8 mouse cellular contexts compared by ENCODE assay signal in the genomic region with DNA sequence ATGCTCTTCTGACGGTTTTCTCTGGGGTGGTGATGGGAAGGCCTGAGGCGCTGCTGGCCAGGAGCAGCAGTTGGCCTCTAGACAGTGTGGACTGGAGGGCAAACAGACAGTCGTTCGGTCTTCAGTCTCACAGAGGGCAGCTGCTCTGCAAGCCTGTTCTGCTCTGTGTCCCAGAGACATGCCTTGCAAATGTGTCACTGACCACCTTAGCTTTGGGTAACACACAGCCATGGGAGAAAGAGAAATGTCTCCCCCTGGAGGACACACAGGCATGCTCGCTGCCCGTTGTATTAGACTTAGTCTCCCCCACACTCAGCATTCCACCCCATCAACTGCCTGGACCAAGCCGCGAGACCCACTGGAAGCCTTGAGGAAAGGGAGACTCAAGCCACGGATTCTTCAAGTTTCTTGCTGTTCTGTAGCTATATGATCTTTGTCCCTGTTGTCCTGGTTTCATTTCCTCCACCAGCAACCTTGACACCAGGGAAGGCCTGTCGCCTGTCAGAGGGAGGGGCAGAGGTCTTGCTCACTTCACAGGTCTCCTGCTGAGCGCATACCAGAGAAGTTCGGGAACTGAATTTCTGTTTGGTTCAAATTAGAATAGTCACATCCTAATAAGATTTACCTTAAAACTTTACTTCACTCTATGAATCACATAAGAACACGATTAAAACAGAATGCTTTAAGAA.
DNase-seq lines count a peak whose midpoint lies in the region; ATAC-seq and TF ChIP-seq lines count a peak whose summit lies in the region.

No protein-coding gene starts in this region.

- no peak for TF ChIP-seq POLR2A in limb, embryonic 14.5 days (IDR thresholded peaks at IDR 0.05; ENCODE audit: borderline replicate concordance, extremely low read depth, insufficient read depth, insufficient read length)

- no peak overlapping the region for H3K27ac ChIP-seq in embryonic facial prominence, embryonic 13.5 days
- H3K27ac ChIP-seq in kidney, embryonic 14.5 days (ENCODE audit: low read depth, low read length): peak overlapping the region; percentile 37; the same call in 1 of the 2 replicates
- no peak overlapping the region for H3K27ac ChIP-seq in limb, embryonic 14.5 days (replicated peaks; ENCODE audit: low read depth, low read length)
- H3K27ac ChIP-seq in stomach, embryonic 15.5 days: peak overlapping the region; percentile 88

- peak; percentile 61 for DNase-seq in A20 (ENCODE audit: low read depth, low spot score)
- DNase-seq in adrenal gland, postnatal 36 days: peak; percentile 75 to 84
- DNase-seq in heart, adult 9 months (ENCODE audit: low spot score in 2 of 2): peak; percentile 15 to 31
- DNase-seq in limb, embryonic 14.5 days (ENCODE audit: low spot score): peak; percentile 89
- peak; percentile 53 to 54 for DNase-seq in natural killer cell, adult 2 months (ENCODE audit: low spot score in 2 of 2)

- no peaks in the 10 kb centered on the region for H3K9me3 ChIP-seq in embryonic facial prominence, embryonic 13.5 days
- no peaks in the 10 kb centered on the region for H3K9me3 ChIP-seq in kidney, embryonic 14.5 days (ENCODE audit: control insufficient read depth, low read length)
- H3K9me3 ChIP-seq in limb, embryonic 14.5 days (ENCODE audit: control insufficient read depth, low read length): no peaks in the 10 kb centered on the region
- H3K9me3 ChIP-seq in stomach, embryonic 15.5 days: no peaks in the 10 kb centered on the region

- H3K36me3 ChIP-seq in embryonic facial prominence, embryonic 13.5 days: no peaks in the 10 kb centered on the region
- no peaks in the 10 kb centered on the region for H3K36me3 ChIP-seq in kidney, embryonic 14.5 days (ENCODE audit: control insufficient read depth, insufficient read depth, low read length)
- no peaks in the 10 kb centered on the region for H3K36me3 ChIP-seq in limb, embryonic 14.5 days (ENCODE audit: control insufficient read depth, insufficient read depth, low read length)
- H3K36me3 ChIP-seq in stomach, embryonic 15.5 days: no peaks in the 10 kb centered on the region

- H3K4me1 ChIP-seq in embryonic facial prominence, embryonic 13.5 days: peaks cover 16% of the 10 kb centered on the region
- peaks cover 6% of the 10 kb centered on the region; the same call in 1 of the 2 replicates for H3K4me1 ChIP-seq in kidney, embryonic 14.5 days (ENCODE audit: control insufficient read depth, insufficient read depth, low read length)
- peaks cover 14% of the 10 kb centered on the region for H3K4me1 ChIP-seq in limb, embryonic 14.5 days (ENCODE audit: control insufficient read depth, insufficient read depth, low read length)
- 0 out of 2 replicates have a peak, but pooled peaks cover 6% of the 10 kb centered on the region for H3K4me1 ChIP-seq in stomach, embryonic 15.5 days

- 22% methylated on average over 13 of the region's 13 CpGs for WGBS in embryonic facial prominence, embryonic 13.5 days
- 21% methylated on average over 13 of the region's 13 CpGs for WGBS in kidney, embryonic 14.5 days
- 18% methylated on average over 13 of the region's 13 CpGs for WGBS in limb, embryonic 14.5 days
- 27% methylated on average over 13 of the region's 13 CpGs for WGBS in stomach, embryonic 15.5 days

- peak; percentile 67; the same call in 1 of the 2 replicates for ATAC-seq in embryonic facial prominence, embryonic 13.5 days (ENCODE audit: insufficient number of reproducible peaks, insufficient read depth, low FRiP score, low TSS enrichment, low read depth)
- ATAC-seq in kidney, embryonic 14.5 days (ENCODE audit: low FRiP score, low TSS enrichment): peak; percentile 90
- ATAC-seq in limb, embryonic 14.5 days (ENCODE audit: low FRiP score, low read depth): peak; percentile 86
- peak; percentile 82 for ATAC-seq in stomach, embryonic 15.5 days (ENCODE audit: insufficient read depth, low FRiP score, low read depth)

- H3K9ac ChIP-seq in embryonic facial prominence, embryonic 13.5 days: no peak overlapping the region
- no peak overlapping the region for H3K9ac ChIP-seq in kidney, embryonic 14.5 days (ENCODE audit: low read depth, low read length)
- H3K9ac ChIP-seq in limb, embryonic 14.5 days (ENCODE audit: low read depth, low read length, severe bottlenecking): no peak overlapping the region
- H3K9ac ChIP-seq in stomach, embryonic 15.5 days: no peak overlapping the region

- no peak overlapping the region for H3K4me3 ChIP-seq in embryonic facial prominence, embryonic 13.5 days
- H3K4me3 ChIP-seq in kidney, embryonic 14.5 days (ENCODE audit: low read length): no peak overlapping the region
- no peak overlapping the region for H3K4me3 ChIP-seq in limb, embryonic 14.5 days (replicated peaks; ENCODE audit: low read length)
- no peak overlapping the region for H3K4me3 ChIP-seq in stomach, embryonic 15.5 days (replicated peaks)

- H3K27me3 ChIP-seq in embryonic facial prominence, embryonic 13.5 days: peaks cover 3% of the 10 kb centered on the region; the same call in 1 of the 2 replicates
- H3K27me3 ChIP-seq in kidney, embryonic 14.5 days (ENCODE audit: control insufficient read depth, insufficient read depth, low read length): peaks cover 5% of the 10 kb centered on the region
- no peaks in the 10 kb centered on the region for H3K27me3 ChIP-seq in limb, embryonic 14.5 days (ENCODE audit: control insufficient read depth, insufficient read depth, low read length)
- no peaks in the 10 kb centered on the region for H3K27me3 ChIP-seq in stomach, embryonic 15.5 days (replicated peaks)

- 0 out of 2 replicates have a peak overlapping the region, but pooled peaks have one; percentile 5 for H3K4me2 ChIP-seq in embryonic facial prominence, embryonic 13.5 days
- H3K4me2 ChIP-seq in kidney, embryonic 14.5 days (replicated peaks; ENCODE audit: low read depth, low read length): 0 out of 2 replicates have a peak overlapping the region, but pooled peaks have one; percentile 4
- 0 out of 2 replicates have a peak overlapping the region, but pooled peaks have one; percentile 10 for H3K4me2 ChIP-seq in limb, embryonic 14.5 days (replicated peaks; ENCODE audit: low read depth, low read length, severe bottlenecking)
- peak overlapping the region; percentile 36; the same call in 1 of the 2 replicates for H3K4me2 ChIP-seq in stomach, embryonic 15.5 days

Comparison
In these comparisons a context has a peak if more than half of its experiments do, and no peak if none do; other contexts are left out.
1. DNase-seq: peak in every context shown above with its lines; median percentile 89 in limb, embryonic 14.5 days; 80 in adrenal gland, postnatal 36 days; 61 in A20; 54 in natural killer cell, adult 2 months; 23 in heart, adult 9 months.
2. H3K27ac ChIP-seq: peak in kidney, embryonic 14.5 days (single experiment) and stomach, embryonic 15.5 days (single experiment); none in embryonic facial prominence, embryonic 13.5 days (single experiment) and limb, embryonic 14.5 days (single experiment).
3. Peak in every context shown above with its lines, with median percentiles within 50 percentile points of each other: ATAC-seq and H3K4me2 ChIP-seq.